Mouse (Mus musculus) limb, embryonic 11.5 days (tissue): ENCODE data around the gene Ptrh1. TPM values are rescaled to one million over a fixed set of nuclear protein-coding genes. Genes with fewer than 3 reads are reported as not detected.

Experiments
- ATAC-seq: fragments of 200-750 bp; cut with Nextera tagmentation; 2 replicates; pipeline ENCODE4 v1.8.0; 2017; ENCODE audit warnings: low read depth; ENCODE audit not compliant: insufficient number of reproducible peaks, low FRiP score, low TSS enrichment
- DNase-seq: peaks from one replicate; pipeline ENCODE4 v3.0.0-alpha.2; 2015; ENCODE audit warnings: low spot score
- H3K27ac ChIP-seq: fragments of 300-500 bp; sonication (generic); replicated peaks from 2 replicates; pipeline ENCODE4 v1.5.1; 2014; ENCODE audit warnings: low read depth, mild to moderate bottlenecking, low read length
- H3K27me3 ChIP-seq: fragments of 300-500 bp; sonication (generic); 2 replicates; pipeline ENCODE4 v1.6.1; 2014; ENCODE audit warnings: mild to moderate bottlenecking, low read length, mixed read lengths; ENCODE audit not compliant: control insufficient read depth, insufficient read depth
- H3K36me3 ChIP-seq: fragments of 300-500 bp; sonication (generic); 2 replicates; pipeline ENCODE4 v1.6.1; 2014; ENCODE audit warnings: mild to moderate bottlenecking, low read length, moderate library complexity, mixed read lengths; ENCODE audit not compliant: control insufficient read depth, insufficient read depth
- H3K4me1 ChIP-seq: fragments of 300-500 bp; sonication (generic); 2 replicates; pipeline ENCODE4 v1.6.1; 2014; ENCODE audit warnings: low read length, mixed read lengths; ENCODE audit not compliant: control insufficient read depth, insufficient read depth
- H3K4me2 ChIP-seq: fragments of 300-500 bp; sonication (generic); 2 replicates; pipeline ENCODE4 v1.6.1; 2014; ENCODE audit warnings: low read depth, mild to moderate bottlenecking, moderate library complexity; ENCODE audit not compliant: severe bottlenecking
- H3K4me3 ChIP-seq: fragments of 300-500 bp; sonication (generic); 2 replicates; pipeline ENCODE4 v1.5.1; 2014; ENCODE audit warnings: low read depth, low read length
- H3K9ac ChIP-seq: fragments of 300-500 bp; sonication (generic); 2 replicates; pipeline ENCODE4 v1.6.1; 2014; ENCODE audit warnings: mild to moderate bottlenecking, low read length
- H3K9me3 ChIP-seq: fragments of 300-500 bp; sonication (generic); 2 replicates; pipeline ENCODE4 v1.6.1; 2016; ENCODE audit warnings: low read length; ENCODE audit not compliant: control insufficient read depth
- WGBS: fragments of 180-500 bp; shearing (Covaris S2); extraction: QIAGEN DNeasy Blood & Tissue Kit; methylation state at CpG from one replicate; pipeline ENCODE4 v1.1.7; 2014; 5-methylcytosine and 5-hydroxymethylcytosine counted together
- polyA plus RNA-seq: library from polyadenylated mRNA; unstranded; fragments of >200 nt; fragmentation: Nextera tagmentation; extraction: Ambion mirVana; gene quantifications from 2 replicates; pipeline ENCODE4 v1.2.1, GENCODE M21; 2014

Gene Ptrh1
- polyA plus RNA-seq, 1 experiment from 2014 or later, result 5.2 TPM

DNA sequence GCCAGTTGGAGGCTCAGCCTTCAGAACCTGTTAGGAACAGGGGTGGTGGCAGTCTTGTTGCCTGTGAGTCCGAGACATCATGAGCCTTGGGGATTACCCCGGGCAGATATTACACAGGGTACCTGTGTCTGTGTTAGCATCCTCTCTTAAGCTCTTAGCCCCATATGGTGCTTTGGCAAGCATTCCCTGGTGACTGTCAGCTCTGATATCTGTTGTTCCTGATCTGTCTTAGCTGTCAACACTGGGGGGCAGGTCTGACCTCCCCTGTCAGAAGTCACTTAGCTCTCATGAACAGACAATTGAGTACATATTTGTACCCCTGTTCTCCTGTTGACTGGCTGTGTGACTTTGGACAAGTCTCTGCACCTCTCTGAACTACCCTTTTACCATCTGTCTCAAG, 16.6 kb upstream of the Ptrh1 start:
- H3K27me3 ChIP-seq, result no peaks in the 10 kb centered on the region
- ATAC-seq (no peak), DNase-seq (no peak)
- H3K4me3 ChIP-seq, result no peak overlapping the region
- H3K4me2 ChIP-seq, result no peak overlapping the region
- 88% methylated on average over 2 of the region's 2 CpGs for WGBS
- peaks cover 7% of the 10 kb centered on the region; the same call in 1 of the 2 replicates for H3K36me3 ChIP-seq
- no peak overlapping the region for H3K27ac ChIP-seq
- no peaks in the 10 kb centered on the region for H3K4me1 ChIP-seq
- H3K9ac ChIP-seq, result no peak overlapping the region
- no peaks in the 10 kb centered on the region for H3K9me3 ChIP-seq

DNA sequence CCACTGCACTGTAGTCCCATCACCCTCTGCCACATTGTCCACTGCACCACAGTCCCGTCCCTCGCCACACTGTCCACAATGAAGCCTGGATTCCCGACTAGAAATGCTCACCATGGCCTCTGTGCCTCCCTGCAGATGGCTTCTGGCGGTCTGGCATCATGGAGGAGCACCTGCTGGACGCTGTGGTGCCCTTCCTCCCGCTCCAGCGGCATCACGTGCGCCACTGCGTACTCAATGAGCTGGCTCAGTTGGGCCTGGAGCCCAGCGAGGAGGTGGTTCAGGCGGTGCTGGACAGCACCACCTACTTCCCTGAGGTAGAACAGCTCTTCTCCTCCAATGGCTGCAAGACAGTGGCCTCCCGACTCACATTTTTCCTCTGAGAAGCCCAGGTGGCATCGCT, 14.2 kb upstream of the Ptrh1 start:
- 88% methylated on average over 14 of the region's 14 CpGs for WGBS
- H3K9ac ChIP-seq, result no peak overlapping the region
- no peak overlapping the region for H3K4me3 ChIP-seq
- H3K4me2 ChIP-seq, result no peak overlapping the region
- no peaks in the 10 kb centered on the region for H3K9me3 ChIP-seq
- DNase-seq (no peak), ATAC-seq (no peak)
- peaks cover 7% of the 10 kb centered on the region; the same call in 1 of the 2 replicates for H3K36me3 ChIP-seq
- no peak overlapping the region for H3K27ac ChIP-seq
- no peaks in the 10 kb centered on the region for H3K27me3 ChIP-seq
- H3K4me1 ChIP-seq, result no peaks in the 10 kb centered on the region

DNA sequence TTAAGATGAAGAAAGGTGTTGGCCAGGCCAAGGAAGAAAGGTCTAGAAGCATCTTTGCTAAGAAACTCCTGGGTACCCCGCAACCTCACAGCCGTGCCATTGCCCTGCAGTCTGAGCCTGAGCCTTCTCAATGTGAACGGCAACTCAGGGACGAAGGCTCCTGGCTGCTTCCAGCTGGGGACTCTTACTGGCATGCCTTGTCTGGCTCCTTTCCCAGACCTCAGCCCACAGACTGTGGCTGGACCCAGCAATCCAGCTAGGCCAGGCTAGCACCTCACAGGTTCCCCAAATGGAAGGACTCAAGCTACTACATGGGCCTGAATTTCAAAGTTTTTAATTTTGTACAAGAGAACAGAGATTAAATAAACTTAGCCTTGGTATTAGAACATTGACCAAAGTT, 13.7 kb upstream of the Ptrh1 start:
- no peak overlapping the region for H3K9ac ChIP-seq
- H3K4me3 ChIP-seq, result no peak overlapping the region
- ATAC-seq, result no peak
- H3K36me3 ChIP-seq, result peaks cover 7% of the 10 kb centered on the region; the same call in 1 of the 2 replicates
- no peaks in the 10 kb centered on the region for H3K4me1 ChIP-seq
- no peaks in the 10 kb centered on the region for H3K27me3 ChIP-seq
- H3K9me3 ChIP-seq, result no peaks in the 10 kb centered on the region
- H3K27ac ChIP-seq, result no peak overlapping the region
- WGBS, result 99% methylated on average over 4 of the region's 4 CpGs
- no peak overlapping the region for H3K4me2 ChIP-seq
- DNase-seq, result no peak

DNA sequence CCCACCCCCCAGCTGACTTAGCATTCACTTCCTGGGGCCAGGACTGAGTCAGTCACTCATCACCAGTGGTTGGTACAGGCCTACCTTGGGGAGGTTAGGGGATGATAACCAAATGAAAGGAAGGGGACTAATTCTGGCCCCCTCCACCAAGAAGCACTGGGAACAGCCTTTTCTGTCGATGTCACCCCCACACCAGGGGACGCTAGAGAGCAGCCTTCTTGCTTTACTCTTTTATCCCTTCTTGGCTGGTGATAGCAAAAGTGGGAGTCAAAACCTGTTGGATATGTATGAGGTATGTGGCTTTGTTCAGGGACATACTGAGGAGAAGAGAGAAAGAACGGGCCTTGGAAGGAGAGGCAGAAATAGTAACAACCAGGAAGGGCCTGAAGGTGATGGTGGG, 12.2 kb upstream of the Ptrh1 start:
- H3K27ac ChIP-seq, result no peak overlapping the region
- ATAC-seq (no peak), DNase-seq (no peak)
- no peaks in the 10 kb centered on the region for H3K27me3 ChIP-seq
- H3K36me3 ChIP-seq, result peaks cover 7% of the 10 kb centered on the region; the same call in 1 of the 2 replicates
- no peak overlapping the region for H3K4me2 ChIP-seq
- no peak overlapping the region for H3K4me3 ChIP-seq
- 92% methylated on average over 3 of the region's 3 CpGs for WGBS
- no peak overlapping the region for H3K9ac ChIP-seq
- no peaks in the 10 kb centered on the region for H3K9me3 ChIP-seq
- H3K4me1 ChIP-seq, result no peaks in the 10 kb centered on the region

DNA sequence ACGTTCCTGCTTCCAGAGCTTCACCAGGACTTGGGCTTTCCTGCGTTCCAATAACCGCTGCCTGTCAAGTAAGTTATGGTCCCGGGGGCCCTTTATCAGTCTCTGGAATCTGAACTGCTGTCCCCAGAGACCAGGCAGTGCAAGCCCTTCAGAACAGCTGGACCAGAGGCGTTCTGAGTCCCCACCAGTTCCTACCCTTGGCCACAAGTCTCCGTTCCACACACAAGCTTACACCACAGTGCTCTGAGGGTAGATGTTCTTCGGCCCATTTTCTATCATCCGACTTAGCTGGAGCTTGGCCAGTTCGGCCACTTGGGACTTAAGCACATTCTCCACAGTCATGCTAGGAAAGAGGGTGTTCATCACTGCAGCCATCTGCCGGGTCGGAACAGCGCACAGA, 8.3 kb upstream of the Ptrh1 start:
- H3K27me3 ChIP-seq, result no peaks in the 10 kb centered on the region
- no peaks in the 10 kb centered on the region for H3K4me1 ChIP-seq
- H3K4me3 ChIP-seq, result no peak overlapping the region
- no peaks in the 10 kb centered on the region for H3K9me3 ChIP-seq
- no peak overlapping the region for H3K4me2 ChIP-seq
- no peak for ATAC-seq
- DNase-seq, result no peak
- H3K9ac ChIP-seq, result no peak overlapping the region
- H3K27ac ChIP-seq, result no peak overlapping the region
- no peaks in the 10 kb centered on the region for H3K36me3 ChIP-seq
- WGBS, result 77% methylated on average over 12 of the region's 12 CpGs

DNA sequence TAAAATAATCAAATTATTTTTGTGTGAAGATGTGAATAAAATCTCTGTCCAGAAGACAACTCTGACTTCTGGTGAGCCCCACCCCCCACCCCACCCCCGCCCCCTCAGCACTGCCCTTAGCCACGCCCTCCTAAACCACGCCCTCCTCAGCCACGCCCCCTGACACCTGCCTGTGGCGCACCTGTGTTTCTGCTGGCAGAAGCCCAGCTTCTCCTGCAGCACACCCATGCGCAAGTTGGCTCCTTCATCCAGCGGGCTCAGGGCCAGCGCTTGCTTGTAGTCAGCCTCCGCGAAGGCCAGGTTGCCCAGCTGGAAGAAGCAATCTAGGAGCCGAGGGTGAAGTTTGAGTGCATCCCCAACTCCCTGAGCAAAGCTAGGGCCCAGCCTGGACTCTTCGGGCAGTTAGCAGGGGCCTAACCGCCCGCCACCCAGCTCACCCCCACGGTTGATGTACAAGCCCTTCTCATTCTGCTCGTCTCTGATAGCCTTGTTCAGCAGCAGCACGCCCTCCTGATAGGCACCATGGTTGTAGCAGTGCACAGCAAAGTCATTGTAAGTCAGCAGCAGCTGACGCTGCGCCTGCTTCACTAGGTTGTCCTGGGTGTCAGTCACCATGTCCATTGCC, 6.8 kb upstream of the Ptrh1 start:
- DNase-seq (no peak), ATAC-seq (no peak)
- Histone ChIP-seq H3K27me3 (no peaks in the 10 kb centered on the region), H3K4me2 (no peak overlapping the region), H3K27ac (no peak overlapping the region), H3K36me3 (no peaks in the 10 kb centered on the region), H3K4me3 (no peak overlapping the region), H3K9me3 (no peaks in the 10 kb centered on the region), H3K9ac (no peak overlapping the region), H3K4me1 (no peaks in the 10 kb centered on the region)
- 46% methylated on average over 19 of the region's 19 CpGs for WGBS

DNA sequence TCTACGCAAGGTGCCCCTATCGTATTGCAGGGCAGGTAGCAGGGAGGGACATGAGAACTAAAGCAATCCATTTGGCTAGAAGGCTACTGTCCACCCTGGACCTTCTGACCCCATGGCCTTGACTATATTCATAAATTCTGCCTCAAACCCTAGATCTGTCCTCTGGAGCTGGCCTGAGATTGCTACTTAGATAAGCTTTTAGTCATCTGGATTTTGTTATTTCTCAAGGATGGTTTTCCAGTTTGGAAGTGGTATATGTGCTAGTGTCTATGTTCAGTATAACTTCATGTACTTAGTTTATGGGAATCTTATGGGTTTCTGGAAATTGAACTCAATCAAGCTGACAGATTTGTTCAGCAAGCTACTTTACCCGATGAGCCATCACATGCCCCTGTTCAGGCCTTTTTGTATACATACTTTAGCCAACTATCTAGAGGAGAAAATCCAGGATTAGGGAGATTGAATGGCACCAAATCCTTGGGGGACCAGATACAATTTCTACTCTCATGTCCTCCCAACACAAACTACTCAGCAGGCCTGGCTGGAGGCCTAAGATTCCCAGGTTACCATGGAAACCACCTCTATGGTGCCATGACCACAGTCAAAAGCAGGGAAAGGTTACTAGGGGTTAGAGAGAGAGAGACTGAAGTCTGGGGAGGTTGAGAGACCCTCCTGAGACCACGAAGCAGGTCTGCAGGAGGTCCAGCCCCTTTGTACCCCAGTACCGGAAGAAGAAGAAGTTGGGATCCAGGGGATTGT, 6.1 kb upstream of the Ptrh1 start:
- no peaks in the 10 kb centered on the region for H3K9me3 ChIP-seq
- no peaks in the 10 kb centered on the region for H3K4me1 ChIP-seq
- DNase-seq, result no peak
- no peak overlapping the region for H3K4me3 ChIP-seq
- H3K27ac ChIP-seq, result no peak overlapping the region
- no peak for ATAC-seq
- no peaks in the 10 kb centered on the region for H3K27me3 ChIP-seq
- WGBS, result 88% methylated on average over 5 of the region's 5 CpGs
- H3K4me2 ChIP-seq, result no peak overlapping the region
- no peaks in the 10 kb centered on the region for H3K36me3 ChIP-seq
- H3K9ac ChIP-seq, result no peak overlapping the region

DNA sequence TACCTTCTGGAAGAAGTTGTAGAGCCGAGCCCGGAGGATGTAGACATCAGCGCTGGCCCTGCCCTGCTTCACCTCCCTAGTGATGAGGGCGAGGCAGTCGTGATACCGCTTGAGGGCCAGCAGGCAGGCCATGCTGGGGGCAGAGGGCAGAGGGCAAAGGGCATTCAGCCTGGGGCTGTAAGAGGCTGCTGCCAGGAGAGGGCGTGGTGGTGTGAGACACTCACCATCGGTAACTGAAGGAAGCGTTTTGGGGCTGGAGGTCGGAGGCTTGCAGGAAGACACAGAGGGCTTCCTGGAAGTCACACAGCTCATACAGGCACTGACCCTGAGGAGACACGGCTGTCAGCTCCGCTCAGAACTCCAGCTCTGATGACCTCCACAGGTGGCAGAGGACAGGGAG, 3.7 kb upstream of the Ptrh1 start:
- no peak overlapping the region for H3K9ac ChIP-seq
- 29% methylated on average over 12 of the region's 12 CpGs for WGBS
- peaks cover 11% of the 10 kb centered on the region; the same call in 1 of the 2 replicates for H3K4me1 ChIP-seq
- no peaks in the 10 kb centered on the region for H3K36me3 ChIP-seq
- DNase-seq (no peak), ATAC-seq (no peak)
- H3K4me2 ChIP-seq, result no peak overlapping the region
- H3K9me3 ChIP-seq, result no peaks in the 10 kb centered on the region
- no peaks in the 10 kb centered on the region for H3K27me3 ChIP-seq
- H3K27ac ChIP-seq, result no peak overlapping the region
- no peak overlapping the region for H3K4me3 ChIP-seq
